Mouse (Mus musculus): ENCODE data around the gene Dpf3.

The Dpf3 gene

GRCm38 (mm10) chr12:83411721-83412521, 75.6 kb downstream of the Dpf3 start:
- no peak for DNase-seq (ENCODE audit: low read depth, low spot score)

GRCm38 (mm10) chr12:83411032-83411431, 76.5 kb downstream of the Dpf3 start:
- no peak for DNase-seq (ENCODE audit: low read depth, low spot score)

GRCm38 (mm10) chr12:83405374-83406125, 82.0 kb downstream of the Dpf3 start:
- no peak for DNase-seq (ENCODE audit: low read depth, low spot score)

- no peak for DNase-seq (ENCODE audit: low read depth, low spot score)
Measured at GRCm38 (mm10) chr12:83402270-83402669, 85.2 kb downstream of the Dpf3 start.

GRCm38 (mm10) chr12:83392011-83392410, 95.5 kb downstream of the Dpf3 start:
- DNase-seq (ENCODE audit: low read depth, low spot score): no peak

- DNase-seq (ENCODE audit: low read depth, low spot score): no peak
Measured at GRCm38 (mm10) chr12:83387554-83387953, 100.0 kb downstream of the Dpf3 start.

- DNase-seq (ENCODE audit: low read depth, low spot score): no peak
Measured at GRCm38 (mm10) chr12:83381072-83381471, 106.4 kb downstream of the Dpf3 start.

GRCm38 (mm10) chr12:83380016-83380415, 107.5 kb downstream of the Dpf3 start:
- no peak for DNase-seq (ENCODE audit: low read depth, low spot score)

- DNase-seq (ENCODE audit: low read depth, low spot score): no peak
Measured at GRCm38 (mm10) chr12:83375015-83375831, 112.3 kb downstream of the Dpf3 start.

- DNase-seq (ENCODE audit: low read depth, low spot score): no peak
Measured at GRCm38 (mm10) chr12:83373081-83373480, 114.4 kb downstream of the Dpf3 start.

GRCm38 (mm10) chr12:83372290-83372689, 115.2 kb downstream of the Dpf3 start:
- no peak for DNase-seq (ENCODE audit: low read depth, low spot score)

GRCm38 (mm10) chr12:83370221-83370620, 117.3 kb downstream of the Dpf3 start:
- DNase-seq (ENCODE audit: low read depth, low spot score): no peak

- DNase-seq (ENCODE audit: low read depth, low spot score): no peak
Measured at GRCm38 (mm10) chr12:83369416-83369815, 118.1 kb downstream of the Dpf3 start.

GRCm38 (mm10) chr12:83367486-83367885, 120.0 kb downstream of the Dpf3 start:
- DNase-seq (ENCODE audit: low read depth, low spot score): no peak

- DNase-seq (ENCODE audit: low read depth, low spot score): no peak
Measured at GRCm38 (mm10) chr12:83364771-83365170, 122.7 kb downstream of the Dpf3 start.

- no peak for DNase-seq (ENCODE audit: low read depth, low spot score)
Measured at GRCm38 (mm10) chr12:83361801-83362200, 125.7 kb downstream of the Dpf3 start.

- DNase-seq (ENCODE audit: low read depth, low spot score): no peak
Measured at GRCm38 (mm10) chr12:83352640-83353039, 134.9 kb downstream of the Dpf3 start.

- DNase-seq (ENCODE audit: low read depth, low spot score): no peak
Measured at GRCm38 (mm10) chr12:83349736-83350135, 137.8 kb downstream of the Dpf3 start.

GRCm38 (mm10) chr12:83348246-83348645, 139.3 kb downstream of the Dpf3 start:
- DNase-seq (ENCODE audit: low read depth, low spot score): no peak

GRCm38 (mm10) chr12:83342875-83343185, 144.7 kb downstream of the Dpf3 start:
- DNase-seq (ENCODE audit: low read depth, low spot score): no peak

- no peak for DNase-seq (ENCODE audit: low read depth, low spot score)
Measured at GRCm38 (mm10) chr12:83342035-83342874, 145.3 kb downstream of the Dpf3 start.

Measured in forelimb bud, embryonic 11.5 days (tissue).